In the genomic region with DNA sequence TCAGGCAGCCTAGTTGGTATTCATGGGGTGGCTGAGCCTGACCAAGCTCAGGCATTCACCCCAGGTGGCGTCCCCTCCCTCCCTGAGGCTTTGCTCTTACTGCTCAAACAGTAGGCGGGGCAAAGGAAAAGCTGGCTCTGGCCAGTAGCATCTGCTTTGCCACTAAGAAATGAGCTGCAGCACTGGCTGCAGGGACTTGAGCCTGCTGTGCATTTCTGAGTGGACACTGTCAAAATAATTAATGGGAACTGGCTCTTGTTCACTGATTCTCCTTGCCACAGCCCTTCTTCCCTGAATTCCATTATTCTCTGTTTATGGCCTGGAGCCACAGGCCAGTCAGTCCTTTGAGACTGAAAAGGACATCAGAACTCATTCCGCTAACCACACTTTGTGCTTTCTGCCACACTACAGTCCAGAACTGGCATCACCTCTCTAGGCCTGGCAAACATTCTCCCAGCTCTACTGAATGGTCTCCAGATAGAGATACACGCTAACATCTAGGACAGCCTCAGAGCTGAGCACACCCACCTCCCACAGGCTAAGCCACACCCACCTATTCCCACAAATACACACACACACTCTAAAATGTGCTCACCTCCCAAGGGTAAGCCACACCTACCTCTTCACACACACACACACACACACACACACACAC, we compare ENCODE assay signal across 17 mouse cellular contexts. TPM values are rescaled to one million over a fixed set of nuclear protein-coding genes. Genes with fewer than 3 reads are reported as not detected.
A peak's percentile ranks its signal among the peaks of the same experiment; 100 is the strongest.
DNase-seq lines count a peak whose midpoint lies in the region; ATAC-seq and TF ChIP-seq lines count a peak whose summit lies in the region.
"Had no signal": no experiment of that assay in that cellular context is flagged by ENCODE, and none has a peak within 500 bp of the region (broad histone marks: within the 10 kb centered on the region; RNA-seq: fewer than 3 reads in every experiment).

No protein-coding gene starts in this region.

- no peaks in the 10 kb centered on the region for H3K79me2 ChIP-seq in heart, adult 2 months (replicated peaks; ENCODE audit: control insufficient read depth, insufficient read depth, low read length)

- ATAC-seq in kidney, embryonic 15.5 days (replicated peaks; ENCODE audit: low FRiP score) = no peak
- peak; percentile 88 for ATAC-seq in hindbrain, embryonic 15.5 days (ENCODE audit: low FRiP score, low read depth)
- no peak for ATAC-seq in stomach, postnatal 0 days (ENCODE audit: low FRiP score, low TSS enrichment)
- ATAC-seq: intestine, postnatal 0 days had no signal

- no peaks in the 10 kb centered on the region for H3K4me1 ChIP-seq in kidney, embryonic 15.5 days
- peaks cover 17% of the 10 kb centered on the region for H3K4me1 ChIP-seq in hindbrain, embryonic 15.5 days (replicated peaks)
- H3K4me1 ChIP-seq in stomach, postnatal 0 days (replicated peaks; ENCODE audit: control insufficient read depth, insufficient read depth) = no peaks in the 10 kb centered on the region
- no peaks in the 10 kb centered on the region for H3K4me1 ChIP-seq in heart, adult 2 months (ENCODE audit: control insufficient read depth, insufficient read depth, low read length)
- H3K4me1 ChIP-seq: limb, embryonic 15.5 days had no signal

- no peaks in the 10 kb centered on the region for H3K27me3 ChIP-seq in kidney, embryonic 15.5 days
- H3K27me3 ChIP-seq in hindbrain, embryonic 15.5 days = no peaks in the 10 kb centered on the region
- H3K27me3 ChIP-seq in stomach, postnatal 0 days (ENCODE audit: control insufficient read depth, insufficient read depth, low read length) = no peaks in the 10 kb centered on the region
- no peaks in the 10 kb centered on the region for H3K27me3 ChIP-seq in heart, adult 2 months (ENCODE audit: control insufficient read depth, insufficient read depth, low read length)
- H3K27me3 ChIP-seq: limb, embryonic 15.5 days had no signal

- no peak for TF ChIP-seq CTCF in stomach, postnatal 0 days (IDR thresholded peaks at IDR 0.05; ENCODE audit: low read depth)
- no peak for TF ChIP-seq CTCF in heart, adult 2 months (IDR thresholded peaks at IDR 0.05)

- H3K4me2 ChIP-seq in kidney, embryonic 15.5 days = no peak overlapping the region
- H3K4me2 ChIP-seq in hindbrain, embryonic 15.5 days = no peak overlapping the region
- no peak overlapping the region for H3K4me2 ChIP-seq in stomach, postnatal 0 days (replicated peaks; ENCODE audit: low read depth)
- H3K4me2 ChIP-seq: limb, embryonic 15.5 days; lung, embryonic 14.5 days had no signal

- H3K27ac ChIP-seq in kidney, embryonic 15.5 days = no peak overlapping the region
- H3K27ac ChIP-seq in hindbrain, embryonic 15.5 days (replicated peaks) = peak overlapping the region; percentile 67
- no peak overlapping the region for H3K27ac ChIP-seq in stomach, postnatal 0 days (replicated peaks)
- H3K27ac ChIP-seq in heart, adult 2 months = no peak overlapping the region
- H3K27ac ChIP-seq: limb, embryonic 15.5 days had no signal

- H3K9me3 ChIP-seq in kidney, embryonic 15.5 days (replicated peaks) = no peaks in the 10 kb centered on the region
- H3K9me3 ChIP-seq in hindbrain, embryonic 15.5 days = no peaks in the 10 kb centered on the region
- H3K9me3 ChIP-seq in stomach, postnatal 0 days (ENCODE audit: control insufficient read depth, low read length) = no peaks in the 10 kb centered on the region
- H3K9me3 ChIP-seq: limb, embryonic 15.5 days had no signal

- intact Hi-C loops in heart, adult 2 months (cut with DNase I) = no loop called here

- no peak overlapping the region for H3K4me3 ChIP-seq in kidney, embryonic 15.5 days (replicated peaks)
- H3K4me3 ChIP-seq in hindbrain, embryonic 15.5 days = no peak overlapping the region
- no peak overlapping the region for H3K4me3 ChIP-seq in stomach, postnatal 0 days (ENCODE audit: low read depth, low read length)
- no peak overlapping the region for H3K4me3 ChIP-seq in heart, adult 2 months
- H3K4me3 ChIP-seq: limb, embryonic 15.5 days had no signal

- H3K9ac ChIP-seq in kidney, embryonic 15.5 days = no peak overlapping the region
- no peak overlapping the region for H3K9ac ChIP-seq in hindbrain, embryonic 15.5 days
- no peak overlapping the region for H3K9ac ChIP-seq in stomach, postnatal 0 days (ENCODE audit: low read length)
- no peak overlapping the region for H3K9ac ChIP-seq in heart, adult 2 months (ENCODE audit: low read depth, low read length)
- H3K9ac ChIP-seq: limb, embryonic 15.5 days; lung, embryonic 14.5 days had no signal

- 50% methylated on average over 4 of the region's 4 CpGs for WGBS in kidney, embryonic 15.5 days
- 27% methylated on average over 4 of the region's 4 CpGs for WGBS in hindbrain, embryonic 15.5 days
- WGBS in stomach, postnatal 0 days = 38% methylated on average over 4 of the region's 4 CpGs
- 38% methylated on average over 4 of the region's 4 CpGs for WGBS in heart, adult 2 months

- peak; percentile 52 for DNase-seq in kidney, adult 11 months
- peak; percentile 8 for DNase-seq in retina, adult 2 months (ENCODE audit: low read depth, low spot score)
- no peak for DNase-seq in retina, embryonic 14.5 days (ENCODE audit: low spot score)
- DNase-seq in testis, postnatal 10 days (ENCODE audit: low spot score) = no peak
- DNase-seq in stomach, postnatal 0 days (ENCODE audit: low spot score) = no peak
- no peak for DNase-seq in heart, adult 2 months
- DNase-seq: adrenal gland, adult 2 months; heart, adult 18-20 months; heart, postnatal 14 days; lung, embryonic 14.5 days; thymus, postnatal 4 days had no signal

- no peak for TF ChIP-seq POLR2A in heart, adult 2 months (IDR thresholded peaks at IDR 0.05; ENCODE audit: insufficient read depth, low read depth, low read length)

- H3K36me3 ChIP-seq in kidney, embryonic 15.5 days = no peaks in the 10 kb centered on the region
- no peaks in the 10 kb centered on the region for H3K36me3 ChIP-seq in hindbrain, embryonic 15.5 days
- H3K36me3 ChIP-seq in stomach, postnatal 0 days (ENCODE audit: control insufficient read depth, insufficient read depth, low read length) = no peaks in the 10 kb centered on the region
- no peaks in the 10 kb centered on the region for H3K36me3 ChIP-seq in heart, adult 2 months (ENCODE audit: control insufficient read depth, insufficient read depth, low read length)
- H3K36me3 ChIP-seq: limb, embryonic 15.5 days had no signal

- TF ChIP-seq EP300 in stomach, postnatal 0 days (optimal IDR thresholded peaks at IDR 0.05) = no peak
- no peak for TF ChIP-seq EP300 in heart, adult 2 months (IDR thresholded peaks at IDR 0.05; ENCODE audit: insufficient read depth, low read depth, low read length)

RNA-seq across cellular contexts. Expression of a gene that starts 53.2 kb away (rescaled TPM):
- 0.14 and 0.18 TPM in 2 replicates for polyA plus RNA-seq in kidney, embryonic 15.5 days (2015; fragmentation: Nextera tagmentation; extraction: Ambion mirVana)
- 30.9 and 31.9 TPM in 2 replicates for polyA plus RNA-seq in hindbrain, embryonic 15.5 days (2015; fragmentation: Nextera tagmentation; extraction: Ambion mirVana)
- 0.04 and 0.06 TPM in 2 replicates for polyA plus RNA-seq in stomach, postnatal 0 days (2015; fragmentation: Nextera tagmentation; extraction: Ambion mirVana)
- total RNA-seq in heart, adult 2 months (2021) = not detected
- polyA plus RNA-seq in heart, adult 2 months (2012; rRNA removed) = 0.06 TPM in 1 of 2 replicates, not detected in the other
- total RNA-seq: heart, adult 18-20 months; heart, postnatal 14 days; neutrophil, adult 5-6 weeks had no signal
- polyA plus RNA-seq: C2C12; lung, embryonic 14.5 days had no signal

Comparison
In these comparisons a context has a peak if more than half of its experiments do, and no peak if none do; other contexts are left out.
1. DNase-seq: peak in kidney, adult 11 months (single experiment) and retina, adult 2 months (single experiment); none in retina, embryonic 14.5 days (single experiment), testis, postnatal 10 days (single experiment), stomach, postnatal 0 days (single experiment) and heart, adult 2 months (0 of 2).
2. RNA of a gene that starts 53.2 kb away (polyA plus RNA-seq): 30.9 to 31.9 TPM in hindbrain, embryonic 15.5 days; 0.14 to 0.18 TPM in kidney, embryonic 15.5 days, 0.04 to 0.06 TPM in stomach, postnatal 0 days and 0.06 TPM in heart, adult 2 months; every median in the first group is over 10 times any median in the second.